Mouse (Mus musculus) kidney, adult 2 months (tissue): ENCODE data around the gene Sycp1.

Experiments used
- CTCF ChIP-seq: fragments of 200-500 bp; conservative IDR thresholded peaks from 2 replicates; pipeline ENCODE4 v1.5.1; 2011; ENCODE audit warnings: low read depth, mild to moderate bottlenecking, control low read depth, low read length, moderate library complexity, mixed read lengths; ENCODE audit not compliant: insufficient read depth, insufficient read length
- POLR2A ChIP-seq: fragments of 200-500 bp; IDR thresholded peaks from one replicate; pipeline ENCODE4 v1.6.1; 2011; ENCODE audit warnings: low read depth, low read length, control low read depth

DNA sequence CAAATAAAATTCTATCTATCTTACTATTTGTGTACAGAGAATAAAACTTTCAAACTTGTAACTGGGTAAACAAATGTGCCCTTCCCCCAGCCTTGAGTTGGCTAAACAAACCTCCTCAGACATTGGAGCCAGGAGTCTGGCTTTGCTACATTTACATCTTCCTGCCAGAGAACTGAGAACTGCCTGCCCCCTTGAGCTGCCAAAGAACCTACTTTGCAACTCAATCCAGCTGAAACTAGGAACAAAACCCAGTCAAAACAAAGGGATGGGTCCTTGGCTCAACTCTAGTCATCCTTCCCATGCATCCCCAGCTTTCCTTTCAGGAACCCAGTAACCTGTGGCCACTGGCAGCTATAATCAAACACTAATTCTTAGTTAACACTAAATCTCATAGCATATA, 87.2 kb downstream of the Sycp1 start:
- TF ChIP-seq CTCF (no peak), POLR2A (no peak)
